Mouse (Mus musculus): ENCODE measurements around the gene Gpa33.

DNA sequence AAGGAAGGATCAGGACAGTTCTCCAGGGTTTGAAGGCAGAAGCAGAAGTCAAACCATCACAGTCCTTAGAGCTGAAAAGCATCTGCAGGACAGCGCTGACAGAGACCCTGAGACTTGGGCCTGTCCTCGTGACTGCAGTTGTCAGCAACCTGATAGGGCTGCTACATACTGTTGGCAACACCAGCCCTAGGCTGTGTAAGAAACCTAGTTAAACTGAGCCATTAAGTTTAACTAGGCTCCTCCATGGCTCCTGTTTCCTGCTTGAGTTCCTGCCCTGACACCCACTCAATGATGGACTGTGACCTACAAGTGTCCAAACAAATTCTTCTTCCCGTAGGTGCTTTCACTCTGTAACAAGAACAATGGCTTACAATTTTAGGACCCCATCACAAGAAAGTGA, 75.1 kb downstream of the Gpa33 start:
- TF ChIP-seq POLR2AphosphoS2 (IDR thresholded peaks at IDR 0.05; ENCODE audit: insufficient read length, low read depth) (no peak), POLR2A (IDR thresholded peaks at IDR 0.05; ENCODE audit: insufficient read length, low read depth) (no peak), E2F4 (IDR thresholded peaks at IDR 0.05; ENCODE audit: insufficient read depth) (no peak), USF1 (IDR thresholded peaks at IDR 0.05; ENCODE audit: low read depth) (no peak), SRF (IDR thresholded peaks at IDR 0.05; ENCODE audit: control insufficient read depth, insufficient read length, low read depth) (no peak), MYOG (IDR thresholded peaks at IDR 0.05; ENCODE audit: control insufficient read depth in 1 of 3, insufficient read depth in 1 of 3, insufficient read length in 2 of 3, low read depth in 2 of 3) (no peak), MYOD1 (IDR thresholded peaks at IDR 0.05; ENCODE audit: control insufficient read depth in 1 of 3, insufficient read length in 2 of 3, low read depth in 2 of 3) (no peak), CEBPB (IDR thresholded peaks at IDR 0.05; ENCODE audit: insufficient read depth, poor library complexity, severe bottlenecking) (no peak), MAX (IDR thresholded peaks at IDR 0.05; ENCODE audit: low read depth) (no peak), REST (IDR thresholded peaks at IDR 0.05; ENCODE audit: insufficient read depth, insufficient read length) (no peak)

All from myocyte (in vitro differentiated cells).